Mouse (Mus musculus) cerebellum, adult 2 months (tissue): ENCODE measurements around the gene Ehd1.

Source experiments
- CTCF ChIP-seq: fragments of 200-500 bp; IDR thresholded peaks from 2 replicates; pipeline ENCODE4 v1.5.1; 2011; ENCODE audit warnings: low read depth, mild to moderate bottlenecking, control low read depth, low read length, moderate library complexity, borderline replicate concordance; ENCODE audit not compliant: insufficient read depth
- POLR2A ChIP-seq: fragments of 200-500 bp; IDR thresholded peaks from 2 replicates; pipeline ENCODE4 v1.6.1; 2011; ENCODE audit warnings: low read length, control low read depth, borderline replicate concordance; ENCODE audit not compliant: insufficient read depth

DNA sequence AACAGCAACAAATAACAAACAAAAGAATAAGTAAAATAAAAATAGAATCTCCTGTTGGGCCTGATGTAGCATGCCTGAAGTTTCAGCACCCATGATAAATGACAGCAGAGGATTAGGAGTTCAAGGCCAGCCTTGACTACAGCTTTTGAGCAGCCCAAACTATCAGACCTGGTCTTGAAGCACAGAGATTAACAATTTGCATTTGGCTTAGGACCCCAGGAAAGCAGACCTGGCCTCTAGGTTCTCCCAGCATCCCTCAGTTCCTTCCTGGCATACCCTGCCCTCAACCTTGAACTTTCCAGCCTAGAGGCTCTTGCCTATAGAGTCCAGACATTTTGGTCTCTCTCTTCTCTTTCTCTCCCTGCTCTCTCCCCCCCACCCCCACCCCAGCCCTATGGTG, 37.8 kb upstream of the Ehd1 start:
- TF ChIP-seq CTCF: no peak
- TF ChIP-seq POLR2A: no peak
